Mouse (Mus musculus) megakaryocyte, embryonic 14.5 days (primary cell): ENCODE results near the gene Guca1a.

Experiments used
- FLI1 ChIP-seq: IDR thresholded peaks from 2 replicates; pipeline ENCODE4 v1.6.1; 2012; ENCODE audit warnings: low read length, inconsistent platforms, mixed read lengths
- GATA1 ChIP-seq: IDR thresholded peaks from 3 replicates; pipeline ENCODE4 v1.6.1; 2012; ENCODE audit warnings: mixed read lengths, low read length, inconsistent platforms, borderline replicate concordance

GRCm38 (mm10) chr17:47445518-47445917 lies 45.1 kb upstream of the Guca1a start:
- TF ChIP-seq GATA1 (no peak), FLI1 (no peak)
